Mouse (Mus musculus): ENCODE measurements around the gene Diras1. TPM values are rescaled to one million over a fixed set of nuclear protein-coding genes. Genes with fewer than 3 reads are reported as not detected.

The Diras1 gene
- total and polyA plus RNA-seq, 2 experiments from 2014 or later: not detected

DNA sequence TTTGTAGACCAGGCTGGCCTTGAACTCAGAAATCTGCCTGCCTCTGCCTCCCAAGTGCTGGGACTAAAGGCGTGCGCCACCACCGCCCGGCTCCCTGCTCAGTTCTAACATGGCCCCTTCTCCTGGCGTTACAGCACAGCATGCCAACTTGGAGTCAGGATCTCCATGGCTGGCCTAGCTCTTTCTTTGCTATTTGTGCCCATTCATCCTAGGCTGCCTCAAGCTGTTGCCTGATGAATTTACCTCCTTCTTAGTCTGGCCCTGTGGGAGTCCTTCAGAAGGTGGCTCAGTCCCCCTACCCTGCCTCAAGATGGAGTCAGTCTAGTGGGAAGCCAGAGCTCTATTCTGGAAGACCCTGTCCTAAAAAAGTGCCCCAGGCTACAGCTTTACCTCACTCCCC is 1.4 kb upstream of the Diras1 start:
- TF ChIP-seq EP300 (IDR thresholded peaks at IDR 0.05; ENCODE audit: low read depth) (no peak), CTCF (IDR thresholded peaks at IDR 0.05; ENCODE audit: low read depth) (no peak)
- Histone ChIP-seq H3K4me3 (ENCODE audit: low read depth, low read length) (no peak overlapping the region), H3K4me1 (ENCODE audit: control insufficient read depth, insufficient read depth) (no peaks in the 10 kb centered on the region), H3K9ac (replicated peaks; ENCODE audit: low read depth, low read length) (no peak overlapping the region), H3K9me3 (replicated peaks; ENCODE audit: control insufficient read depth, low read length) (no peaks in the 10 kb centered on the region), H3K4me2 (ENCODE audit: low read depth, low read length) (no peak overlapping the region), H3K27ac (ENCODE audit: low read depth) (no peak overlapping the region), H3K36me3 (replicated peaks; ENCODE audit: control insufficient read depth, insufficient read depth, low read length) (peaks cover 17% of the 10 kb centered on the region), H3K27me3 (ENCODE audit: control insufficient read depth, insufficient read depth, low read length) (peaks cover 34% of the 10 kb centered on the region)
- WGBS: 87% methylated on average over 5 of the region's 5 CpGs
- no peak for DNase-seq (ENCODE audit: low spot score)
- ATAC-seq (ENCODE audit: insufficient read depth, low read depth): no peak

DNA sequence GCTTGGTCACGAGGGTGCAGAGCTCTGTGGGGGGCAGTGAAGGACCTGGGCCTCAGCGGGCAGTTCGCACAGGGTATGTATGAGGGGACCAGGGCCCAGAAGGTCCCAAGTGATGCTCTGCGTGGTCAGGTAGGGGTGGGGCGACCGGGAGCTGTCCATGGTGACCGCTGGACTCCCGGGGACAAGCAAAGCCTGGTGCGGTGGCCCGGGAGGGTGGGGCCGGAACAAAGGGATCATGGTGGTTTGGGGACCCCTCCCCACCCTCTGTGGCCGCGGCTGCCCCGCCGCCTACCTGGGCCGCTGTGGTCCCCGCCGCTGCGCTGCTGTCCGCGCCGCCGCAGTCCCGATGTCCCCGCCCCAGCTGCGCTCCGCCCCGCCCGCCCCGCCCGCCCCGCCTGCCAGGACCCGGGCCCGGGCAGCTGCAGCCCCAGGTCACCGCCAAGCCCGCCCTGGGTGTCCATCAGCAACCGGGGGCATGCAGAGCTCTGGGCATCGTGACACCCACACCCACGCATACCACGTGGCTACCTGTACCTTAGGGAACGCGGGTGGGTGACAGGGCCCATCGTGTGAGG is 328 bp downstream of the Diras1 start:
- Histone ChIP-seq H3K4me3 (ENCODE audit: low read depth, low read length) (no peak overlapping the region), H3K9me3 (replicated peaks; ENCODE audit: control insufficient read depth, low read length) (no peaks in the 10 kb centered on the region), H3K27ac (ENCODE audit: low read depth) (no peak overlapping the region), H3K36me3 (replicated peaks; ENCODE audit: control insufficient read depth, insufficient read depth, low read length) (0 out of 2 replicates have a peak, but pooled peaks cover under 1% of the 10 kb centered on the region), H3K27me3 (ENCODE audit: control insufficient read depth, insufficient read depth, low read length) (peaks cover 43% of the 10 kb centered on the region), H3K4me2 (ENCODE audit: low read depth, low read length) (peak overlapping the region; percentile 19; the same call in 1 of the 2 replicates), H3K4me1 (ENCODE audit: control insufficient read depth, insufficient read depth) (no peaks in the 10 kb centered on the region), H3K9ac (replicated peaks; ENCODE audit: low read depth, low read length) (no peak overlapping the region)
- DNase-seq (ENCODE audit: low spot score): no peak
- 2% methylated on average over 33 of the region's 43 CpGs for WGBS
- no peak for ATAC-seq (ENCODE audit: insufficient read depth, low read depth)
- TF ChIP-seq EP300 (IDR thresholded peaks at IDR 0.05; ENCODE audit: low read depth): no peak
- no peak for TF ChIP-seq CTCF (IDR thresholded peaks at IDR 0.05; ENCODE audit: low read depth)

DNA sequence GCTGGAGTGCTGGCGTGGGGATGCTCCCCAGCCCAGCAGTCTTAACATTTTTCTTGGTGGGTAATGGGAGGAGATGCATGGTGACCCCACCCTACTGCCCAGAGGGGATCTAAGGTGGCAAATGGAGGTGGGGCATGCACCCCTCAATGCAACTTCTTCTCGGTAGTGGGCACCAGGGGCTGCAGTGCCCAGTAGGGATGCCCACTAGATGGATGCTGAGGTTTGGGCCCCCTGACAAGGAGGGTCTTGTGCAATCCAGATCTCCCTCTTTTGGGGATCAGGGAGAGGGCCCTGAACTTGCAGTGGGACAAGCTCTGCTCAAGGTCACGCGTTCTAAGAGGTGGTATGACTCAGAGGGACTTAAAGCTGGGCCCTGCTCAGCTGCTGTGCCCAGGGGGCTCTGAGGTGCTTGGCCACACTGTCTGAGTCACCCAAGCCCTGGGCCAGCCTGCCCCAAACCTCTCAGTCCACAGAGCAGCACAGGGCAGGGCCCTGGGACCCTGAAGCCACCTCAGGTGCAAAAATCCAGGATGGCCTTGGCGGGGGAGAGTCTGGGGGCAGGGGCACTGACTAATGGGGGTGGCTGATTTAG is 1.0 kb downstream of the Diras1 start:
- Histone ChIP-seq H3K9ac (replicated peaks; ENCODE audit: low read depth, low read length) (no peak overlapping the region), H3K9me3 (replicated peaks; ENCODE audit: control insufficient read depth, low read length) (no peaks in the 10 kb centered on the region), H3K4me3 (ENCODE audit: low read depth, low read length) (no peak overlapping the region), H3K27ac (ENCODE audit: low read depth) (no peak overlapping the region), H3K27me3 (ENCODE audit: control insufficient read depth, insufficient read depth, low read length) (peaks cover 43% of the 10 kb centered on the region), H3K4me2 (ENCODE audit: low read depth, low read length) (no peak overlapping the region), H3K36me3 (replicated peaks; ENCODE audit: control insufficient read depth, insufficient read depth, low read length) (no peaks in the 10 kb centered on the region), H3K4me1 (ENCODE audit: control insufficient read depth, insufficient read depth) (no peaks in the 10 kb centered on the region)
- DNase-seq (ENCODE audit: low spot score): no peak
- TF ChIP-seq CTCF (IDR thresholded peaks at IDR 0.05; ENCODE audit: low read depth): no peak
- TF ChIP-seq EP300 (IDR thresholded peaks at IDR 0.05; ENCODE audit: low read depth): no peak
- WGBS: 57% methylated on average over 5 of the region's 5 CpGs
- no peak for ATAC-seq (ENCODE audit: insufficient read depth, low read depth)

DNA sequence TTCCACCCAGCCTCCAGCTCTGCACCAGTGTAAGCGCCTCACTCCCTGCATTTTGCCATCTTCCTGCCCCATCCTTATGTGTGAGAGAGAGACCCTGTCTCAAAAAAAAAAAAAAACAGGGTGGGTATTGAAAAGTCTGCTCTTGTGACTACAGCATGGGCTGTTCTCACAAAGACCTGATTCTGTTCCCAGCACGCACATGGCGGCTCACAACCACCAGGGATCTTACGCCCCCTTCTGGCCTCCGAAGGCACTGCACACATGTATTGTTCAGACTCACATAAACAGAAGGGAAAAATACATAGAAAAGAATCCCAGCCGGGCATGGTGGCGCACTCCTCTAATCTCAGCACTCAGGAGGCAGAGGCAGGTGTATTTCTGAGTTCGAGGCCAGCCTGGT is 2.7 kb downstream of the Diras1 start:
- no peaks in the 10 kb centered on the region for H3K9me3 ChIP-seq (replicated peaks; ENCODE audit: control insufficient read depth, low read length)
- TF ChIP-seq CTCF (IDR thresholded peaks at IDR 0.05; ENCODE audit: low read depth) (0 out of 2 replicates have a peak, but pooled peaks have one; percentile 5), EP300 (IDR thresholded peaks at IDR 0.05; ENCODE audit: low read depth) (no peak)
- no peaks in the 10 kb centered on the region for H3K4me1 ChIP-seq (ENCODE audit: control insufficient read depth, insufficient read depth)
- H3K4me2 ChIP-seq (ENCODE audit: low read depth, low read length): no peak overlapping the region
- WGBS: 61% methylated on average over 8 of the region's 8 CpGs
- no peak for ATAC-seq (ENCODE audit: insufficient read depth, low read depth)
- no peak overlapping the region for H3K9ac ChIP-seq (replicated peaks; ENCODE audit: low read depth, low read length)
- H3K27ac ChIP-seq (ENCODE audit: low read depth): no peak overlapping the region
- DNase-seq (ENCODE audit: low spot score): no peak
- H3K27me3 ChIP-seq (ENCODE audit: control insufficient read depth, insufficient read depth, low read length): peaks cover 43% of the 10 kb centered on the region
- no peaks in the 10 kb centered on the region for H3K36me3 ChIP-seq (replicated peaks; ENCODE audit: control insufficient read depth, insufficient read depth, low read length)
- no peak overlapping the region for H3K4me3 ChIP-seq (ENCODE audit: low read depth, low read length)

DNA sequence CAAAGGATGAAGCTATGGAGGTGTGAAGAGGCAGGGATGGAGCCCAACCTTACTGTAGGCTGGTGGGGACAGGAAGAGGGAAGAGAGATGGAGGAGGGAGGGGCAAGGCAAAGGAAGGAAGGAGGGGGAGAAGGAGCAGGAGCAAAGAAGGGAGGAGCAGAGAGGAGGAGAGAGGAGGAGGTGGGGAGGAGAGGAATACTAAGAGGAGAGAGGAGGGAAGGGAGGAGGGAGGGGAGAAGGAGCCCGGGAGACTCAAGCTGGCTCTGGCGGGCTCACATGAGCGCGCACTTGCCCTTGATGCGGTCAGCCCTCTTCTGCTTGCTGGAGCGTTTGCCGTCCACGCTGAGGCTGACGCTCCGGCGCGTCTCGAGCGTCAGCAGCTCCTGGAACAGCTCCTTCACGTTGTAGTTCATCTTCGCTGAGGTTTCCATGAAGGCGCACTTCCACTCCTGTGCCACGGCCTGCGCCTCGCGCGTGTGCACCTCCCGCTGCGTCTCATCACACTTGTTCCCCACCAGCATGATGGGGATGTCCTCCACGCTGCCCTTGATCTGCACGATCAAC is 3.8 kb downstream of the Diras1 start:
- H3K27ac ChIP-seq (ENCODE audit: low read depth): no peak overlapping the region
- H3K36me3 ChIP-seq (replicated peaks; ENCODE audit: control insufficient read depth, insufficient read depth, low read length): no peaks in the 10 kb centered on the region
- DNase-seq (ENCODE audit: low spot score) (no peak), ATAC-seq (ENCODE audit: insufficient read depth, low read depth) (no peak)
- no peaks in the 10 kb centered on the region for H3K9me3 ChIP-seq (replicated peaks; ENCODE audit: control insufficient read depth, low read length)
- H3K9ac ChIP-seq (replicated peaks; ENCODE audit: low read depth, low read length): no peak overlapping the region
- no peaks in the 10 kb centered on the region for H3K4me1 ChIP-seq (ENCODE audit: control insufficient read depth, insufficient read depth)
- TF ChIP-seq EP300 (IDR thresholded peaks at IDR 0.05; ENCODE audit: low read depth) (no peak), CTCF (IDR thresholded peaks at IDR 0.05; ENCODE audit: low read depth) (no peak)
- H3K4me3 ChIP-seq (ENCODE audit: low read depth, low read length): no peak overlapping the region
- H3K4me2 ChIP-seq (ENCODE audit: low read depth, low read length): no peak overlapping the region
- H3K27me3 ChIP-seq (ENCODE audit: control insufficient read depth, insufficient read depth, low read length): peaks cover 43% of the 10 kb centered on the region
- 11% methylated on average over 22 of the region's 26 CpGs for WGBS

Measured in heart, postnatal 0 days (tissue).